Mouse (Mus musculus): ENCODE measurements around the gene Tacr3.

DNA sequence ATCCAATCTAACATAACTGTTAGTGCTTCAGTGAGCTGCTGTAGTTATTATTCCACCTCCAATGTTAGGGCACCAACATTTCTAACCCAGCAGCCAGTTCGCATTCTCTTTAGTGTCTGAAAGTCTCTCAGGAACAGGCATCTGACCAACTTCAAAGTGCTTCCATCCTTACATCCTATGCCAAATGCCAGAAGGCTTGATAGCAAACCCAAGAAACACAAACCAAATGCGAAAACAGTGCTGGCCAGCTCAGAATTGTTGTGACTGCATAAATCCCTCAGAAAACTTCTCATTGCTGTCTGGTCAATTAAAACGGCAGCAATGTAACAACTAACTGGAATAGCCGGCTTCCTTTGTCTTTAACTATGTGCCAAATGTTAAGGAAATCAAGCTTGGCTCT, 106.7 kb downstream of the Tacr3 start:
- TF ChIP-seq CTCF (IDR thresholded peaks at IDR 0.05; ENCODE audit: borderline replicate concordance, insufficient read depth, low read length) = no peak
- TF ChIP-seq POLR2A (IDR thresholded peaks at IDR 0.05; ENCODE audit: low read depth, low read length) = no peak

Data from embryonic fibroblast, embryonic 13.5 days (primary cell).